Mouse (Mus musculus) spleen, postnatal 36 days (tissue): ENCODE measurements around the gene Cdc25b.

Experiments used
- DNase-seq, 2 experiments: peaks; one replicate each; pipeline ENCODE4 v3.0.0; 2022; ENCODE audit warnings: low spot score in 2 of 2, mixed read lengths in 1 of 2

Cdc25b gene

DNA sequence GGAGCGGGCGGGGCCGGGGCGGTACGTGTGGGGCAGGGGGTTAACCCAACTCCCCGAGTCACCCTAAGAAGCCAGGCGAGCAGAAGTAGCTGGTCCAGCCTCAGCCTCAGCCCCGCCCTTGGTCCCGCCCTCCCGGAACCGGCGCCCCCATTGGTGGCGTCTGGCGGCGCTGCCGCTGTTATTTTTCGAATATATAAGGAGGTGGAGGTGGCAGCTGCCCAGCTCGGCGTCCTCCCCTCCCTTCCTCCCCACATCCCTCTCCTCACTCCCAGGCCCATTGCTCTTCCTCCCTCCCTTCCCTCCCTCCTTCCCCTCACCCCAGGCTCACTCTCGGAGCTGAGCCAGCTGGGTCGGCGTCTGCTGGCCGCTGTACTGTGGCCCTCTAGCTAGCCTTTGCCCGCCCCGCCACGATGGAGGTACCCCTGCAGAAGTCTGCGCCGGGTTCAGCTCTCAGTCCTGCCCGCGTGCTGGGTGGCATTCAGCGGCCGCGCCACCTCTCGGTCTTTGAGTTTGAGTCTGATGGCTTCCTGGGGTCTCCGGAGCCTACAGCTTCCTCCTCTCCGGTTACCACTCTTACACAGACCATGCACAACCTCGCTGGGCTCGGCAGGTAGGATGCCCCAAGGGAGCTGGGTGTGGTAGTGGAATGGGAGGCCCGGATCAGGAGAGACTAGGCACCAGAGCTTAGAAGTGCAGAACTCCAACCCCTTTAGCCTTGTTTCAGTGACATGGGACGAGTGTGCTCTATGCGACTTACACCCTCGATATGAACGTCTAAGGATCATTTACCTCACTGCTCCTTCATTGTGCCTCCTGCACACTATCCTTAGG, at the start of gene Cdc25b, which contains the start of gene Spef1:
Gene Cdc25b (plus strand): TSS at position 179 of the 831 bp plus-strand sequence.
Gene Spef1 (minus strand): TSS at position 512 of the 831 bp plus-strand sequence.
- peak; percentile 88 to 89 for DNase-seq

DNA sequence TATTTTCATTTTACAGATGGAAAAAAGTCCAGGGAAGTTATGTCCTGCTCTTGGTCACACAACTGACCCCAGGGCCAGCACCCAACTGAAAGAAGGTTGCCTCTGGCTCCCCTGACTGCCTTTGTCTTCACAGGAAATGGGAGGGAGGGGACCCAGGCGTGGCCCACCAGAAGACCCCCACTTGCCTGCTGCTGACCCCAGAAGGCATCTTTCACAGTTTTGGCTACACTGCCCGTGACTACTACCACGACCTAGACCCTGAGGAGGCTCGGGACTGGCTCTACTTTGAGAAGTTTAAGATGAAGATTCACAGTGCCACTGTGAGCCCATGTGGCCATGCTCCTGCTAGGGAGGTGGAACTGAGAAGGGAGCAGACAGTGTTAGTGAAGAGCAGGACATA, 48.5 kb upstream of the Cdc25b start:
- no peak for DNase-seq

DNA sequence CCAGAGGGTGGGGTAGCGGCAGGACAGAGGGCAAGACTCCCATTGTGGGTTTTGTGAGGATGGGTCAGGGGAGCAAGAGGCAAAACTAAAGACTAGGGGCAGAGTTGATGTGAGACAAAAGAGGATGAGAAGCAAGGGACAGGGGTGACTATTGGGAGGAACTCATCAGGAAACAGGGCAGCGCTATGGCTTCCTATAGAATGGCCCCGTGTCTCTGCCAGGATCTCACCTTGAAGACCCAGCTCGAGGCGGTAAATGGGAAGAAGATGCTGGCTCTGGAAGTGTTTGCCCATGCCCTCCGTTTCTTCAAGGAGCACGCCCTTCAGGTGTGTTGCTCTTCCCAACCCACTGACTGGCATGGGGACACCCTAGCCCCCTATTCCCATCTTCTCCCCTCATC, 48.0 kb upstream of the Cdc25b start:
- no peak for DNase-seq

DNA sequence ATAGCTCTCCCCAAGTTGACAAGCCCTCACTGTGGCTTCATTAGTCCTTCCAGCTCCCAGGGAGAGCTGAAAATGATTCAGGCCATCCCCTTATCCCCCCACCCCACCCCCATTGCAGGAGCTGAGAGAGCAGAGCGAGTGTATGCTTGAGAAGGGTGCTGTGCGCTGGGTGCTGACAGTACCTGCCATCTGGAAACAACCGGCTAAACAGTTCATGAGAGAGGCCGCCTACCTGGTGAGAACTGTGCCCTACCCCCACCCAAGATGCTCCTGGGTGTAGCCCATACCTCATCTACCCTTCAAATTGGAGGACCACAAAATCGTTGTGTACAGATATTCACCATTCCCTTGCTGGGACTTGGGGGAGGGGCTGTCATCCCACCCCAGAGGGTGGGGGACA, 47.5 kb upstream of the Cdc25b start:
- no peak for DNase-seq

DNA sequence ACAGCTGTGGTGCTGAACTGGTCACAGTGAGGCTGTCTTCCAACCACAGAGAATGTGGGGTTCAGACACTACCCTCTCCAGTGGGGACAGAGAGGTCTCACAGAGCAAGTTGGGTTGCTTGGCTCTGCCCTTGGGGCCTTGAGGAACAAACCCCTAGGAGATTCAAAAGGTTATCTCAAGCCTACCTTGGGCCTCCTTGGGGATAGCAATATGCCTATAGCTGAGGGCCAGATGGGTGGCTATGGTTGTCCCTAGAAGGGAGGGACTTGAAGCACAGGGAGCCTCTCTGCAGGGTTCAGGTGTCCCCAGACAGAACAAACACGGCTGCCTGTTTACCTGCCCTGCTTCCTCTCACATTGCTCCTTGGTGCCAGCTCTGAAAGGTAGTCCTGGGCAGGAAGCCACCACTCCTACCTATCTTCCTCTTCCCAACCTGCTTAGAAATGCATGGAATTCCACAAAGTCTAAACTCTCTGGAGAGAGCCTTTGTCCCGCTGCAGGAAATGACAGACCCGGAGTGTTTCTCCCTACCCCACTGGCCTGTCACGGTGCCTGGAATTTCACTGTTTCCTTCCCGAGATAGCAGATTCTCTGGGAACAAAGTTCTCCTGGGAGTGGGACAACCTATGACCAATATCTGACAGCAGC, 46.7 kb upstream of the Cdc25b start:
- DNase-seq, result no peak

DNA sequence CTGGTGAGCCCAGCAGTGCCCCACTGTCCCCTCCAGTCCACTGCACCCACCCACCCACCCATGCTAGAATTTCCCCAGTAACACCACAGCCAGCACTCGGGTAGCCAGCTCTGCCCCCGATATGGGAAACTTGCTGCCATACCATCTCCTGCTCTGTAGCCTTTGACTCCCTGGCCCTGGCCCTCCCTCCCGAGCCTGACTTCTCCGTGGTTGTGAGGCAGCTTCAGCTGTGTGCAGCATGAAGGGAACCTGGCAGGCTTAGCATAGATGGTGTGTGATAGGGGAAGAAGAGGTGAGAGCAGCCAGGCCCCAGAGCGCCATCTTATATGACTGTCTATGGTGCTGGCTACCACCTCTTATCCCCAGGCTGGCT, 46.2 kb upstream of the Cdc25b start:
- no peak for DNase-seq

DNA sequence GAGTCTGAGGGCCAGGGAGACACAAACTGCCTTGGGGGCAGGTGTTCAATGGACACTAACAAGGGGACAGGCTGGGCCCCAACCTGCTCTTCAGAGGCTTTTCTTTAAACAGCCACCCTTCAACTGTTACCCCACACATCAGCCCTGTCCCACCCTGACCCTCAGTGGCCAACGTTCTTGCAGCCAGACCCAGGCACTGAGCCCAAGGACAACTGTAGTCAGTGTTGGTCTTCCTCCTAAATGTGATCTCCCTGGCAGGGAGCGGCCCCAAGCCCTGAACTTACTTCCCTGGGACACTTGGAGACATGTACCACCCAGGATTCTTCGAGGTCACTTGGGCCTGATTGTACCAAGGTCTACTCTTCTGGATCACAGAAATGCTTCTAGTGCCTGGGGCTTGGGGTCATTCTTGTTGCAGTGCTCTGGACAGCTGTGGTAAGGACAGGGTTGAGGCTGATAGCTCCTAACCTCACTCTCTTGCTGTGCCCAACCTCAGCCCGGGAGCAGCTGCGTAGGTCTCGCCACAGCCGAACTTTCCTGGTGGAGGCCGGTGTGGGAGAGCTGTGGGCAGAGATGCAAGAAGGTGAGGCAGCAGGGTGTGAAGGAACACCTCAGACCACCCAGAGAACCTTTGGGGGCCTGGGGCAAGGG, 45.3 kb upstream of the Cdc25b start:
- no peak for DNase-seq

DNA sequence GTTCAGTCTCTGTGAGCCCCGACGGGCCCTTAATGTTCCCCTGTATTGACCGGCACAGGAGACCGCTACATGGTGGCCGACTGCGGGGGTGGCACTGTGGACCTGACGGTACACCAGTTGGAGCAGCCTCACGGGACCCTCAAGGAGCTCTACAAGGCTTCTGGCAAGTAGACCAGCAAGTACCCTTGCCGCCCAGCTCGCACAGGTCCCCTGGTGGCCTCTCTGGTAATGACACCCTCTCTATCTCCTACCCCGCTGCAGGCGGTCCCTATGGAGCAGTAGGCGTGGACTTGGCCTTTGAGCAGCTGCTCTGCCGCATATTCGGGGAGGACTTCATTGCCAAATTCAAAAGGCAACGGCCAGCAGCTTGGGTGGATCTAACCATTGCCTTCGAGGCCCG, 44.2 kb upstream of the Cdc25b start:
- peak; percentile 56 to 60 for DNase-seq

DNA sequence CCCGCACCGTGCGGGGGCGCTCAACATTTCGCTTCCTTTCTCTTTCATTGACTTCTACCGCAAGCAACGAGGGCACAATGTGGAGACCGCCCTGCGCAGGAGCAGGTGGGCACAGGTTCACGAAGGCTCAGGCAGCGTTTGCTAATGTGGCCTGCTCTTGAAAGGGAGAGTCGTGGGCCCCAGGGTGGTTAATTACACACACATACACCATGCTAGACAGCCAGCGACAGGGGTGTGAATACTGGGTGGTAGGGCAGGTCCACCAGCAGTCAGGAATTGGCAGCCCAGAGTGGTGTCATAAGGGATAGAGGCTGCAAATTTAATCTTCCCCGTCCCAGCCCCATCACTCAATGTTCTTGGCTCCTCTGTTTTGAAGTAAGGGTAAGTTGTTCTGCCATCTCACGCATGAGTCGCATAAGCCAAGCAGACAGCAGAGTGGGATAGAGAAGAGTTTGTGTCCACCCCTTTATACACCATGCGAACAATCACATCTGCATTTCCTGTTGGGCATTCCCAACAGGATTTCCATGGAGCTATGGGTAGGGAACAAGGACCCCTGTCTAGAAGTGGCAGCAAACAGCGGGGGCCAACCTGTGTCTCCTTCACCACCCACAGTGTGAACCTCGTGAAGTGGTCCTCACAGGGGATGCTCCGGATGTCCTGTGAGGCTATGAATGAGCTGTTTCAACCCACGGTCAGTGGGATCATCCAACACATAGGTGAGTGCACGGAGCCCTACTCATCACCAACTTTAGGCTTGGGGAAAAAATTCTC, 43.6 kb upstream of the Cdc25b start:
- no peak for DNase-seq

DNA sequence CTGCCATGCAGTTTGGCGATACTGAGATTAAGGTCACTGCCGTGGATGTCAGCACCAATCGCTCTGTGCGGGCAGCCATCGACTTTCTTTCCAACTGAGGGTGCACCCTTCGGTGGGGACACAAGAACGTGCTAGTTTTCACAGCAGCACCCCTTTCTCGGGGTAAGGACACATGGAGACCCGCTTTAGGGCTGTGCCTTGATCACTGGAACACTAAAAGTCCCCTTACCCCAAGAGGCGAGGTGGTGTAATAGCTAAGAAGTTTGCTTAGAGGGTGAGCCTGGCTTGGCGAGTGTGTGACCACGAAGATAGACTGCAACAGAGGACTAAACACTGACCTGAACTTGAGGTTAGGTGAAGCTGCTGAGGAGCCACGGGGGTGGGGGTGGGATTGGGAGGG, 41.6 kb upstream of the Cdc25b start:
- no peak for DNase-seq

DNA sequence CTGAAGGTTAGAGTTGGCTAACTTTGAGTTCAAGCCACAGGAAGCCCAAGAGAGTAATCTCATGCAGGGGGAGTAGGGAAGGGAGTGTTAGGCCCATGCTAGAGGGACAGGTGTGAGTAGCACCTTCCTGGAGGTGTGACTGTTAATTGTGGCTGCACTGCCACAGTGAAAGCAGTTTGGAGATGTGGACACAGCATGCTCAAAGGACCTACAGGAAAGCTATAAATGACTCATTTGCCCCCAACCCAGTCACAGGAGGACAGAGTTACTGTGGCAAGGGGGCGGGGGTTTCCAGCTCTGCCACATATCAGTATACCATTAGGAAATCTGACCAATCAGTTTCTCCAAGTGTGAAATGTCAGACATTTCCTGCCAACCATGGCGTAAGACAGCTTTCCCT, 41.2 kb upstream of the Cdc25b start:
- no peak for DNase-seq

DNA sequence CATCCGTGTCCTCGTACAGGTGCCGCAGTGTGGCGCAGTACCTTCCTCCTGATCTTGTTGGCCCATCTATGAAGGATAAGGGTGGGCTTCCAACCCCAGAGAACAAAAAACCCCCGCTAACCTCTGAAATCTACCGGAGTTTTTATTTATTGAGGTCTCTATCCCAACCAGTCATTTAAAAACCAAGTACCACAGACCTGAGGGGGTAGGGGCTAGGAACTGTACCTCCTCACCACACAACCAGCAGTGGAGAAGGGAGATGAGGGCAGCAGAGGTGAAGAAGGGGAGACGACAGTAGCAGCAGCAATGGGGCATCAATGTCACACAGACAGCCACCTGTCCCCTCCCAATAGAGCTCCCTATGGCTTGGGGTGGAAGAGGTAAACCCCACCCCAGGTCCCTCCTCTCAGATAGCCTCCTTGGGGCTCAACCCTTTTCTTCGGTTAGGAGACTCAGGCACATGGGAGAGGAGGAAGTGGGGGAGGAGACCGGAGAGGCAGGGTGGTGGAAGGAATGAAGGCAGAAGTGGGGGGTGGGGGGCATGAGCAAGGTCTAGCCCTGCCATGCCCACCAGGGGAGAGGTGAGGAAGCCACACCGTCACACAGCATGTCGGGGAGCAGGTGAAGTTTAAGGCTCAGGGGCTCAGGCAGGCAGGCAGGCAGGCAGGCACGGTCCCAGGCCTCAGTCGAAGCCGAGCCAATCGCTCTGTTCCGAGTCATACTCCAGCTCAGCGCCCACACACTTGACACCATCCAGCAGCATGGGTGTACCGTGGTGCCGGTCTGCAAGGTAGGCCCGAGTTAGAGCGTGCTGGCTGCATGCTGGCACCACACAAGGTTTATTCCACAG, 40.3 kb upstream of the Cdc25b start:
- DNase-seq, result no peak

DNA sequence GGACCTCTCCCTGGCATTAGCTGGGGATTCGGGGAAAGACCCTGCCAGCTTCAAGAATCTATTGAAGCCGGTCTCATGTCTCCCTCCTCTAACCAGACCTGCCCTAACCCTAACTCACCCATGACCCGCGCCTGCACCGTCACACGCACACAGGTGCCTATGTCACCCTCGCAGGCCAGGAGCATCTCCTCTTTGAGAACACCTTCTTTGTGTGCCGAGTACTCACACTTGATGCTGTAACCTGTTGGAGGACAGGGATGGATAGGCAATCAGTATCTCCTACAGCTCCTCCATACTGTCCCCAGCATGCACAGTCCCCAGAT, 39.7 kb upstream of the Cdc25b start:
- no peak for DNase-seq

DNA sequence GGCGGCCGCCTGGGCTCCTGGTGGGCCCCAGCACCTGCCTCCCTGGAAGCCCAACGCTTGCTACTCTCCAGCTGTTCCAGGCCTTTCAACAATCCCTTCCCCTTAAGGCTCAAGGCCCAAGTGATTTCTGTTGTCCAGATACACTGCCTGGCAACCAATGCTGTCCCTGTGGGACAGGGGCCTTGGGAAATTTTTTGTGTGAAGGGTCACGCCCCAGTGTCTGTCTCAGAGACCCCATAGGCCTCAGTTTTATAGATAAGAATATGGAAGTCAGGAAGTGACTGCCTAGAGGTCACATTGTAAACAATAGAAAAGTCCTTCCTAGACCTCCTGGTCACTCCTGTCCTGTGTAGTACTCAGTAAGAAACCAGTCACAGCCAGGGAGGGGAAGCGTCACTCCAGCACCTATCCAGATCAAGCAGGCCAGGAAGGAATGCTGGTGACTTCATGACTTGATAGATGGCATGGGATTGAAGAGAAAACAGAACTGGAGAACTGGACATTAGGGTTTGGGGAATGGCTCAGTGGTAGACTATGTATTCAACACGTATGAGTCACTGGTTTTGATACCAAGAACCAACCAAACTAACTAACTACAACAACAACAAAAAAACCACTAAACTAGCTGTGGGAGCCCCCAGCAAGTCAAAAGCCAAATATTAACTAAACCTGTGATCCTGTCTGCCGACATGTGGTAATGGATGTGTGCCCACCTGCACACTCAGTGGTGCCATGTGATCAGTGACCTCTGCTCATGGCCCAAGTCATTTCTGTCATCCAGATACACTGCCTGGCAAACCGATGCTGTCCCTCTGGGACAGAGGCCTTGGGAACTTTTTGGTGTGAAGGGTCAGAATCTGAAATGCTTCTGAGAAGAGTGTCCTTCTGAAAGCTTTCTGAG, 38.1 kb upstream of the Cdc25b start:
- no peak for DNase-seq

DNA sequence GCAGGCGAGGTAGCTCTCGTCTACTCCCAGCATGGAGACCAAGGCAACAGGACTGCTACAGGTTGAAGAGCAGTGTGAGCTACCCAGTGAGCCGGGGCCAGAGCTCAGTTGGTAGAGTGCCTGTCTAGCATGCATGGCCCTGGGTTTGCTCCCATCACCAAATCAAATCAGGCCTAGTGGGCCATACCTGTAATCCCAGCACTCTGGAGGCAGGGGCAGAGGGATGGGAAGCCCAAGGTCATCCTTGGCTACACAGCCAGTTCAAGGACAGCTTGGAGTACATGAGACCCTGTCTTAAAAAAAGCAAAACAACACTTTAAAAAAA, 37.5 kb upstream of the Cdc25b start:
- DNase-seq, result no peak

DNA sequence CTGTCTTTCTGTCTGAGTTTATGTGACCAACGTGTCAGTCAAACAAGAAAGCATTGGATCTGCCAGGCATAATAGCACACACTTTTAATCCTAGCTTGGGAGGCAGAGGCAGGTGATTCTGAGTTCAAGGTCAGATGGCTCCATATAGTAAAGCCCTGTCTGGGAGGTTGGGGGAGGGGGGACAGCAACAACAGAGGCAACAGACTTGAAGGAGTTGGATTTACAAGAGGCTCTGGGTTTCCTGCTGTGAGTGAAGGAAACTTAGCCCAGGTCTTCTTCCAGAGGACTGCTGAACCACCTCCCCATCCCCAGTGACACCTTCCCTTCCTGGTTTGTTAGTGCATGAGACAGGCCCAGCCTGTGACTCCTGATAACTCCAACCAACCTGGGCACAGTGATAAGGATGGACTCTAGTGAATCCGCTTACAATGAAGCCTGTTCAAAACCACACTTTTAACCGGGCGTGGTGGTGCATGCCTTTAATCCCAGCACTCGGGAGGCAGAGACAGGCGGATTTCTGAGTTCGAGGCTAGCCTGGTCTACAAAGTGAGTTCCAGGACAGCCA, 34.5 kb upstream of the Cdc25b start:
- peak; percentile 25 to 60 for DNase-seq

DNA sequence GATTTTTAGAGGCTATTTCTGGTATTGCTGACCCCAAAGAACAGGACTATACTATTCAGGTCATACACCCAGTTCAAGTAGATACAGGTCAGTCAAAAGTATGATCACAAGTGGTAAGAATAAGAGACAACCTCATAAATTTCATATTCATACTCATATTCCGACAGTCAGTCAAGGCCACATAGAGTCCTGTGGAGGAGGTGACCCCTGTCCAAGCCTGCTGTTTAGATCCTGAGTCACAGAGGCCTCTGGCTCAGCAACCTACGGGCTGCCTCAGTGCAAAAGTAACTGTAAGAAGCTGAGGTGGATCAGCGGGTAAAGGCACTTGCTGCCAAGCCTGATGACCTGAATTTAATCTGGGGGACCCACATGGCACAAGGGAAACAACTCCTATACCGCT, 32.7 kb upstream of the Cdc25b start:
- no peak for DNase-seq

DNA sequence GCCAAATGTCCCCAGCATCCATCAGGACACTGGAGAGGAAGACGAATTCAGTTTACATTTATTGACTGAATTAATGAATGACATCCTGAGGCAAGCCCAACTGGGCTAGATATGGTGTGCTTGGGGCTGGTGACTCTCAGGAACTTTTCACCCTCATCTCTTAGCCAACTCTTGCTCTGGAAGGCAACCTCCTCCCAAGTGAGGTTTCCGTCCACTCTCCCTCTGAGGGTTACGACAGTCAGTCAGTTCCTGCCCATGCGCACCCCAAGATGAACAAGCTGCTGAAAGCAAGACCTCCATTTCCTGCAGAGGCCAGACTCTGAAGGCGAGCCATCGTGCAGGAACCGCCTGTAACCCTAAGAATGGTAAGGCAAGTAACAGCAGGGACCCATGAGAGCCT, 29.8 kb upstream of the Cdc25b start:
- no peak for DNase-seq

DNA sequence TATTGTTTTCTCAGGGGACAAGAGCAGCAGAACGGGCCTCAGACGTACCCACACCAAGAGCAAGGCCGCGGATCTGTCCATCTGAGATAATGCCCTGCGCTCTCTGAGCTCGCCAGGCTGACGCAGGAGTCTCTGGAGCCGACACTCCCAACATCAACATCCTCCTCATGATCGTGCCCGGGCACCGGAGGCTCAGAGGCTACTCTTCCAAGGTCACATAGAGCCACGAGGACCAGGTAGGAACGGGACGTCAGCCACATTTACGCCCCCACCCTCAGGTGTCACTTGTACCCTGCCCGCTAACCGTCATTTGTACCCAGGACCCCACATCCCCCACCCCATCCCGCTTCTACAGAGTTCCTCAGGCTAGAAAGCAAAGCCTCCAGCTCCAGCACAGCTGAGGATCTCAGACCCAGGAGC, 27.2 kb upstream of the Cdc25b start:
- peak; percentile 46 to 63 for DNase-seq
